Mouse (Mus musculus) erythroblast, embryonic 14.5 days (primary cell): Measurements from ENCODE around the gene Dppa4. TPM values are rescaled to one million over a fixed set of nuclear protein-coding genes. Genes with fewer than 3 reads are reported as not detected.

Source experiments
- H3K27me3 ChIP-seq: 2 replicates; pipeline ENCODE4 v1.6.1; 2012; ENCODE audit warnings: inconsistent platforms; ENCODE audit not compliant: control insufficient read depth
- H3K36me3 ChIP-seq: 2 replicates; pipeline ENCODE4 v1.6.1; 2012; ENCODE audit warnings: mild to moderate bottlenecking, inconsistent platforms; ENCODE audit not compliant: control insufficient read depth
- H3K4me1 ChIP-seq: 2 replicates; pipeline ENCODE4 v1.6.1; 2012; ENCODE audit warnings: inconsistent platforms; ENCODE audit not compliant: control insufficient read depth
- H3K4me3 ChIP-seq: replicated peaks from 2 replicates; pipeline ENCODE3; 2012; ENCODE audit warnings: moderate library complexity, mild to moderate bottlenecking, inconsistent platforms
- H3K9me3 ChIP-seq: 2 replicates; pipeline ENCODE4 v1.6.1; 2012; ENCODE audit warnings: low read length, inconsistent platforms, mixed read lengths; ENCODE audit not compliant: control insufficient read depth
- GATA1 ChIP-seq: IDR thresholded peaks from 2 replicates; pipeline ENCODE4 v1.6.1; 2012; ENCODE audit warnings: low read length, inconsistent platforms, mixed read lengths
- TAL1 ChIP-seq: IDR thresholded peaks from 3 replicates; pipeline ENCODE4 v1.6.1; 2012; ENCODE audit warnings: low read length, inconsistent platforms, mixed read lengths
- polyA plus RNA-seq: library from polyadenylated mRNA; stranded (reverse); fragments of >175 nt; gene quantifications from 2 replicates; pipeline ENCODE4 v1.2.3, GENCODE M21; 2012

Gene Dppa4
- polyA plus RNA-seq: not detected in 2 replicates

GRCm38 (mm10) chr16:48283517-48283916, at the start of gene Dppa4:
Gene Dppa4, plus strand, starts transcription at chr16:48283733.
- H3K4me1 ChIP-seq: no peaks in the 10 kb centered on the region
- no peak within 1 kb of the TSS for H3K4me3 ChIP-seq
- H3K9me3 ChIP-seq: no peaks in the 10 kb centered on the region
- no peak for TF ChIP-seq GATA1
- no peak for TF ChIP-seq TAL1
- no peaks in the 10 kb centered on the region for H3K27me3 ChIP-seq
- H3K36me3 ChIP-seq: no peaks in the 10 kb centered on the region

GRCm38 (mm10) chr16:48234999-48235398, 48.5 kb upstream of the Dppa4 start:
- H3K27me3 ChIP-seq: no peaks in the 10 kb centered on the region
- H3K4me1 ChIP-seq: no peaks in the 10 kb centered on the region
- peaks cover 3% of the 10 kb centered on the region; the same call in 1 of the 2 replicates for H3K9me3 ChIP-seq
- H3K4me3 ChIP-seq: no peak overlapping the region
- TF ChIP-seq GATA1 (no peak), TAL1 (no peak)
- H3K36me3 ChIP-seq: no peaks in the 10 kb centered on the region

- H3K4me1 ChIP-seq: no peaks in the 10 kb centered on the region
- no peaks in the 10 kb centered on the region for H3K36me3 ChIP-seq
- no peak overlapping the region for H3K4me3 ChIP-seq
- no peaks in the 10 kb centered on the region for H3K27me3 ChIP-seq
- TF ChIP-seq GATA1 (no peak), TAL1 (no peak)
- peaks cover 6% of the 10 kb centered on the region; the same call in 1 of the 2 replicates for H3K9me3 ChIP-seq
Observed at GRCm38 (mm10) chr16:48237676-48238075, 45.9 kb upstream of the Dppa4 start.

GRCm38 (mm10) chr16:48247044-48247661, 36.4 kb upstream of the Dppa4 start:
- TF ChIP-seq TAL1: no peak
- TF ChIP-seq GATA1: no peak
- Histone ChIP-seq H3K9me3 (peaks cover 6% of the 10 kb centered on the region), H3K4me1 (peaks cover 4% of the 10 kb centered on the region), H3K36me3 (no peaks in the 10 kb centered on the region), H3K4me3 (no peak overlapping the region), H3K27me3 (no peaks in the 10 kb centered on the region)

GRCm38 (mm10) chr16:48252824-48253223, 30.7 kb upstream of the Dppa4 start:
- Histone ChIP-seq H3K36me3 (no peaks in the 10 kb centered on the region), H3K4me3 (no peak overlapping the region), H3K4me1 (peaks cover 34% of the 10 kb centered on the region), H3K9me3 (no peaks in the 10 kb centered on the region), H3K27me3 (no peaks in the 10 kb centered on the region)
- TF ChIP-seq TAL1: peak; percentile 67
- peak; percentile 77 for TF ChIP-seq GATA1

- no peak for TF ChIP-seq TAL1
- no peak for TF ChIP-seq GATA1
- Histone ChIP-seq H3K4me1 (peaks cover 34% of the 10 kb centered on the region), H3K4me3 (no peak overlapping the region), H3K27me3 (no peaks in the 10 kb centered on the region), H3K36me3 (no peaks in the 10 kb centered on the region), H3K9me3 (no peaks in the 10 kb centered on the region)
Observed at GRCm38 (mm10) chr16:48254584-48254983, 28.9 kb upstream of the Dppa4 start.

- no peak for TF ChIP-seq TAL1
- TF ChIP-seq GATA1: no peak
- Histone ChIP-seq H3K4me1 (peaks cover 8% of the 10 kb centered on the region), H3K9me3 (no peaks in the 10 kb centered on the region), H3K4me3 (no peak overlapping the region), H3K36me3 (no peaks in the 10 kb centered on the region), H3K27me3 (no peaks in the 10 kb centered on the region)
Observed at GRCm38 (mm10) chr16:48259519-48259918, 24.0 kb upstream of the Dppa4 start.

- Histone ChIP-seq H3K4me3 (no peak overlapping the region), H3K27me3 (no peaks in the 10 kb centered on the region), H3K4me1 (no peaks in the 10 kb centered on the region), H3K36me3 (no peaks in the 10 kb centered on the region), H3K9me3 (no peaks in the 10 kb centered on the region)
- no peak for TF ChIP-seq GATA1
- TF ChIP-seq TAL1: no peak
Observed at GRCm38 (mm10) chr16:48262901-48263300, 20.6 kb upstream of the Dppa4 start.

- Histone ChIP-seq H3K36me3 (no peaks in the 10 kb centered on the region), H3K4me3 (no peak overlapping the region), H3K4me1 (no peaks in the 10 kb centered on the region), H3K27me3 (no peaks in the 10 kb centered on the region), H3K9me3 (no peaks in the 10 kb centered on the region)
- TF ChIP-seq GATA1 (no peak), TAL1 (no peak)
Observed at GRCm38 (mm10) chr16:48265856-48266255, 17.7 kb upstream of the Dppa4 start.

GRCm38 (mm10) chr16:48276940-48277339, 6.6 kb upstream of the Dppa4 start:
- no peaks in the 10 kb centered on the region for H3K9me3 ChIP-seq
- H3K36me3 ChIP-seq: no peaks in the 10 kb centered on the region
- TF ChIP-seq GATA1 (no peak), TAL1 (no peak)
- H3K27me3 ChIP-seq: no peaks in the 10 kb centered on the region
- no peak overlapping the region for H3K4me3 ChIP-seq
- H3K4me1 ChIP-seq: no peaks in the 10 kb centered on the region
